Mouse (Mus musculus) lung, adult 2 months (tissue): ENCODE results near the gene Slc4a5.

Experiments used
- CTCF ChIP-seq: fragments of 200-500 bp; IDR thresholded peaks from 2 replicates; pipeline ENCODE4 v1.5.1; 2011; ENCODE audit warnings: mild to moderate bottlenecking, low read length, control low read depth; ENCODE audit not compliant: insufficient read depth
- POLR2A ChIP-seq: fragments of 200-500 bp; IDR thresholded peaks from 2 replicates; pipeline ENCODE4 v1.6.1; 2011; ENCODE audit warnings: low read depth, mild to moderate bottlenecking, control low read depth, low read length, borderline replicate concordance; ENCODE audit errors: extremely low read depth

GRCm38 (mm10) chr6:83265253-83265652 is 45.6 kb downstream of the Slc4a5 start:
- TF ChIP-seq POLR2A (no peak), CTCF (no peak)
